Mouse (Mus musculus) heart, adult 11 months (tissue): ENCODE results near the gene Ak3.
A peak's percentile ranks its signal among the peaks of the same experiment; 100 is the strongest.

Experiments
- DNase-seq: peaks from one replicate; pipeline ENCODE4 v3.0.0; 2022

Gene Ak3

GRCm38 (mm10) chr19:28991391-28991790, 56.4 kb downstream of the Ak3 start:
- peak; percentile 55 for DNase-seq

GRCm38 (mm10) chr19:28990590-28991221, 57.1 kb downstream of the Ak3 start:
- DNase-seq: no peak

- peak; percentile 100 for DNase-seq
Observed at GRCm38 (mm10) chr19:28990194-28990589, 57.6 kb downstream of the Ak3 start, which contains the start of gene Cdc37l1. Gene Cdc37l1 (plus strand): TSS chr19:28990352.

GRCm38 (mm10) chr19:28989515-28989914, 58.2 kb downstream of the Ak3 start:
- peak; percentile 74 for DNase-seq

- peak; percentile 9 for DNase-seq
Observed at GRCm38 (mm10) chr19:28982617-28983016, 65.1 kb downstream of the Ak3 start.

GRCm38 (mm10) chr19:28974862-28975611, 72.7 kb downstream of the Ak3 start:
- peak; percentile 97 for DNase-seq
